In genomic region chr12:79444646-79445045, GRCm38 (mm10) we compare ENCODE assay signal across 18 mouse cellular contexts.
DNase-seq lines count a peak whose midpoint lies in the region; ATAC-seq and TF ChIP-seq lines count a peak whose summit lies in the region.
"Had no signal": no experiment of that assay in that cellular context is flagged by ENCODE, and none has a peak within 500 bp of the region (broad histone marks: within the 10 kb centered on the region; RNA-seq: fewer than 3 reads in every experiment).

No protein-coding gene starts in this region.

- peak; percentile 29 for ATAC-seq in activated CD4-positive, CD25-positive, alpha-beta regulatory T cell, adult 4 months
- ATAC-seq in megakaryocyte, adult 5-6 weeks (ENCODE audit: poor library complexity, severe bottlenecking), result peak; percentile 70
- ATAC-seq: forebrain, embryonic 15.5 days had no signal

- TF ChIP-seq CTCF in gastrocnemius, adult 2 months (IDR thresholded peaks at IDR 0.05), result no peak

- intact Hi-C loops in gastrocnemius, adult 2 months (cut with DNase I), result no loop called here

- DNase-seq in 416B (ENCODE audit: low read depth), result peak; percentile 24
- DNase-seq in CD4-positive helper T cell, adult 2 months (ENCODE audit: low read depth, low spot score), result peak; percentile 48
- no peak for DNase-seq in spleen, postnatal 10 days (ENCODE audit: low spot score in 2 of 2)
- no peak for DNase-seq in urinary bladder, adult 18-20 months (ENCODE audit: low spot score in 2 of 2)
- DNase-seq in gastrocnemius, adult 2 months, result no peak
- DNase-seq: adrenal gland, adult 2 months; adrenal gland, postnatal 25 days; cerebellum, adult 2 months; cerebellum, postnatal 10 days; gastrocnemius, postnatal 10 days; kidney, adult 11 months had no signal

- no peak overlapping the region for H3K4me3 ChIP-seq in gastrocnemius, adult 2 months
- H3K4me3 ChIP-seq: embryonic facial prominence, embryonic 12.5 days; forebrain, embryonic 15.5 days; heart, embryonic 12.5 days; hindbrain, embryonic 10.5 days; hindbrain, embryonic 15.5 days had no signal

- H3K27ac ChIP-seq in gastrocnemius, adult 2 months, result no peak overlapping the region
- H3K27ac ChIP-seq: embryonic facial prominence, embryonic 12.5 days; forebrain, embryonic 15.5 days; hindbrain, embryonic 10.5 days; hindbrain, embryonic 15.5 days had no signal

Comparison
In these comparisons a context has a peak if more than half of its experiments do, and no peak if none do; other contexts are left out.
1. DNase-seq: peak in 416B (single experiment) and CD4-positive helper T cell, adult 2 months (single experiment); none in spleen, postnatal 10 days (0 of 2), urinary bladder, adult 18-20 months (0 of 2) and gastrocnemius, adult 2 months (single experiment).